In genomic region chrX:94212597-94213321, GRCm38 (mm10) we compare ENCODE assay signal across 8 mouse cellular contexts. TPM values are rescaled to one million over a fixed set of nuclear protein-coding genes. Genes with fewer than 3 reads are reported as not detected.
DNase-seq lines count a peak whose midpoint lies in the region; ATAC-seq and TF ChIP-seq lines count a peak whose summit lies in the region.

Gene Eif2s3x (minus strand): TSS chrX:94212862.

- H3K36me3 ChIP-seq in heart, embryonic 10.5 days, result peaks cover 22% of the 10 kb centered on the region
- peaks cover 30% of the 10 kb centered on the region for H3K36me3 ChIP-seq in kidney, embryonic 15.5 days

- H3K4me2 ChIP-seq in kidney, embryonic 15.5 days, result peak within 1 kb of the TSS; percentile 60

- H3K9ac ChIP-seq in kidney, embryonic 15.5 days, result peak within 1 kb of the TSS; percentile 85

- H3K4me1 ChIP-seq in bone marrow macrophage, adult 2 months (ENCODE audit: control insufficient read depth, insufficient read depth, low read length), result 0 out of 2 replicates have a peak, but pooled peaks cover 2% of the 10 kb centered on the region
- H3K4me1 ChIP-seq in embryonic fibroblast, embryonic 13.5 days (ENCODE audit: control insufficient read depth, insufficient read depth, low read length), result peaks cover 2% of the 10 kb centered on the region; the same call in 1 of the 2 replicates
- no peaks in the 10 kb centered on the region for H3K4me1 ChIP-seq in heart, embryonic 10.5 days
- H3K4me1 ChIP-seq in kidney, embryonic 15.5 days, result peaks cover 3% of the 10 kb centered on the region; the same call in 1 of the 2 replicates

- H3K27ac ChIP-seq in bone marrow macrophage, adult 2 months (ENCODE audit: insufficient read depth, low read depth, low read length), result peak within 1 kb of the TSS; percentile 84
- peak within 1 kb of the TSS; percentile 82 for H3K27ac ChIP-seq in embryonic fibroblast, embryonic 13.5 days (ENCODE audit: insufficient read depth, low read length)
- peak within 1 kb of the TSS; percentile 90 for H3K27ac ChIP-seq in heart, embryonic 10.5 days
- H3K27ac ChIP-seq in kidney, embryonic 15.5 days, result peak within 1 kb of the TSS; percentile 87

- no peak for TF ChIP-seq CTCF in bone marrow macrophage, adult 2 months (IDR thresholded peaks at IDR 0.05; ENCODE audit: low read depth, low read length)
- peak; percentile 55; the same call in 1 of the 2 replicates for TF ChIP-seq CTCF in embryonic fibroblast, embryonic 13.5 days (IDR thresholded peaks at IDR 0.05; ENCODE audit: borderline replicate concordance, insufficient read depth, low read length)

- no peak for TF ChIP-seq POLR2A in bone marrow macrophage, adult 2 months (IDR thresholded peaks at IDR 0.05; ENCODE audit: borderline replicate concordance, low read depth, low read length)
- TF ChIP-seq POLR2A in embryonic fibroblast, embryonic 13.5 days (IDR thresholded peaks at IDR 0.05; ENCODE audit: low read depth, low read length), result peak; percentile 76

- under 1% methylated on average over 52 of the region's 52 CpGs for WGBS in heart, embryonic 10.5 days
- WGBS in kidney, embryonic 15.5 days, result under 1% methylated on average over 52 of the region's 52 CpGs

- peak within 1 kb of the TSS; percentile 95 for H3K4me3 ChIP-seq in bone marrow macrophage, adult 2 months (ENCODE audit: insufficient read depth, low read length)
- H3K4me3 ChIP-seq in embryonic fibroblast, embryonic 13.5 days (ENCODE audit: insufficient read depth, low read length), result peak within 1 kb of the TSS; percentile 83
- H3K4me3 ChIP-seq in heart, embryonic 10.5 days, result peak within 1 kb of the TSS; percentile 83
- peak within 1 kb of the TSS; percentile 88 for H3K4me3 ChIP-seq in kidney, embryonic 15.5 days (replicated peaks)

- no peaks in the 10 kb centered on the region for H3K9me3 ChIP-seq in heart, embryonic 10.5 days
- H3K9me3 ChIP-seq in kidney, embryonic 15.5 days (replicated peaks), result no peaks in the 10 kb centered on the region

- DNase-seq in 416B (ENCODE audit: low read depth), result peak; percentile 92
- DNase-seq in heart, embryonic 10.5 days (ENCODE audit: low spot score), result peak; percentile 92
- DNase-seq in liver, result peak; percentile 87
- peak; percentile 83 to 95 for DNase-seq in spleen, postnatal 4 days (ENCODE audit: low spot score in 2 of 2)

- ATAC-seq in kidney, embryonic 15.5 days (replicated peaks; ENCODE audit: low FRiP score), result peak; percentile 96
- peak; percentile 97 for ATAC-seq in monocyte, adult 5-6 weeks (replicated peaks; ENCODE audit: insufficient number of reproducible peaks, low FRiP score, low TSS enrichment, poor library complexity, severe bottlenecking)

- H3K27me3 ChIP-seq in heart, embryonic 10.5 days (ENCODE audit: insufficient read depth, poor library complexity, severe bottlenecking), result no peaks in the 10 kb centered on the region
- H3K27me3 ChIP-seq in kidney, embryonic 15.5 days, result no peaks in the 10 kb centered on the region

RNA-seq across cellular contexts. Expression of gene Eif2s3x, which starts in this region (rescaled TPM):
- polyA plus RNA-seq in bone marrow macrophage, adult 2 months (2012; ENCODE audit: insufficient read depth, insufficient read length, missing spikeins), result 105 and 108 TPM in 2 replicates
- polyA plus RNA-seq in embryonic fibroblast, embryonic 13.5 days (2011; ENCODE audit: insufficient read length, low read depth, missing spikeins), result 147 and 151 TPM in 2 replicates
- polyA plus RNA-seq in heart, embryonic 10.5 days (2016; fragmentation: Nextera tagmentation; extraction: Ambion mirVana), result 69.5 and 75.3 TPM in 2 replicates
- 74.7 and 79.2 TPM in 2 replicates for polyA plus RNA-seq in kidney, embryonic 15.5 days (2015; fragmentation: Nextera tagmentation; extraction: Ambion mirVana)
- total RNA-seq in monocyte, adult 5-6 weeks (2017), result 67.6 to 107 TPM (median 71.9 TPM) in 3 replicates

Comparison
In these comparisons a context has a peak if more than half of its experiments do, and no peak if none do; other contexts are left out.
1. Peak in every context shown above with its lines: DNase-seq, ATAC-seq, H3K4me3 ChIP-seq and H3K27ac ChIP-seq.